Mouse (Mus musculus) embryonic facial prominence, embryonic 14.5 days (tissue): ENCODE data around the gene Kdm4b. TPM values are rescaled to one million over a fixed set of nuclear protein-coding genes. Genes with fewer than 3 reads are reported as not detected.

Experiments used
- ATAC-seq: fragments of 200-750 bp; cut with Nextera tagmentation; 2 replicates; pipeline ENCODE4 v1.8.0; 2017; ENCODE audit warnings: low read depth, moderate number of reproducible peaks, moderate TSS enrichment
- DNase-seq: peaks from one replicate; pipeline ENCODE4 v3.0.0-alpha.2; 2015; ENCODE audit warnings: low spot score
- H3K27ac ChIP-seq: fragments of 300-500 bp; sonication (generic); replicated peaks from 2 replicates; pipeline ENCODE4 v1.5.1; 2014; ENCODE audit warnings: low read depth, mild to moderate bottlenecking, low read length, moderate library complexity
- H3K27me3 ChIP-seq: fragments of 300-500 bp; sonication (generic); replicated peaks from 2 replicates; pipeline ENCODE4 v1.6.1; 2014; ENCODE audit warnings: low read length; ENCODE audit not compliant: control insufficient read depth, insufficient read depth
- H3K36me3 ChIP-seq: fragments of 300-500 bp; sonication (generic); 2 replicates; pipeline ENCODE4 v1.6.1; 2014; ENCODE audit warnings: low read length, mixed read lengths; ENCODE audit not compliant: control insufficient read depth, insufficient read depth
- H3K4me1 ChIP-seq: fragments of 300-500 bp; sonication (generic); 2 replicates; pipeline ENCODE4 v1.6.1; 2014; ENCODE audit warnings: antibody characterized with exemption, low read length; ENCODE audit not compliant: control insufficient read depth, insufficient read depth
- H3K4me2 ChIP-seq: fragments of 300-500 bp; sonication (generic); 2 replicates; pipeline ENCODE4 v1.6.1; 2014; ENCODE audit warnings: low read depth, mild to moderate bottlenecking, low read length, moderate library complexity, mixed read lengths
- H3K4me3 ChIP-seq: fragments of 300-500 bp; sonication (generic); 2 replicates; pipeline ENCODE4 v1.5.1; 2014; ENCODE audit warnings: low read depth, mild to moderate bottlenecking, low read length
- H3K9ac ChIP-seq: fragments of 300-500 bp; sonication (generic); 2 replicates; pipeline ENCODE4 v1.6.1; 2014; ENCODE audit warnings: low read depth, mild to moderate bottlenecking, low read length, moderate library complexity, mixed read lengths
- H3K9me3 ChIP-seq: fragments of 300-500 bp; sonication (generic); 2 replicates; pipeline ENCODE4 v1.6.1; 2016; ENCODE audit warnings: low read length; ENCODE audit not compliant: control insufficient read depth
- WGBS: fragments of 180-500 bp; shearing (Covaris S2); extraction: QIAGEN DNeasy Blood & Tissue Kit; methylation state at CpG from one replicate; pipeline ENCODE4 v1.1.7; 2014; 5-methylcytosine and 5-hydroxymethylcytosine counted together
- polyA plus RNA-seq: library from polyadenylated mRNA; unstranded; fragments of >200 nt; fragmentation: Nextera tagmentation; extraction: Ambion mirVana; gene quantifications from 2 replicates; pipeline ENCODE4 v1.2.1, GENCODE M21; 2014

Gene Kdm4b
- 29.1 and 32.3 TPM in 2 replicates for polyA plus RNA-seq

- Histone ChIP-seq H3K27me3 (no peaks in the 10 kb centered on the region), H3K27ac (peak within 1 kb of the TSS; percentile 89), H3K36me3 (peaks cover 15% of the 10 kb centered on the region), H3K9me3 (no peaks in the 10 kb centered on the region), H3K4me3 (peak within 1 kb of the TSS; percentile 90), H3K9ac (peak within 1 kb of the TSS; percentile 88), H3K4me2 (peak within 1 kb of the TSS; percentile 96), H3K4me1 (peaks cover 17% of the 10 kb centered on the region)
- ATAC-seq (peak; percentile 99), DNase-seq (peak; percentile 100)
- WGBS, result under 1% methylated on average over 34 of the region's 57 CpGs
These were observed at the start of gene Kdm4b for GRCm38 (mm10) chr17:56325450-56326152. Gene Kdm4b, plus strand, starts transcription at chr17:56326062.

GRCm38 (mm10) chr17:56276643-56277566, 49.0 kb upstream of the Kdm4b start, which contains the start of gene Ticam1:
Gene Ticam1, minus strand, starts transcription at chr17:56276786.
- ATAC-seq, result peak; percentile 95
- Histone ChIP-seq H3K27me3 (no peaks in the 10 kb centered on the region), H3K9ac (peak within 1 kb of the TSS; percentile 74), H3K4me2 (peak within 1 kb of the TSS; percentile 73), H3K4me3 (peak within 1 kb of the TSS; percentile 52), H3K9me3 (no peaks in the 10 kb centered on the region), H3K4me1 (0 out of 2 replicates have a peak, but pooled peaks cover 5% of the 10 kb centered on the region), H3K36me3 (peaks cover 41% of the 10 kb centered on the region), H3K27ac (peak within 1 kb of the TSS; percentile 91)
- peak; percentile 98 for DNase-seq
- 7% methylated on average over 11 of the region's 21 CpGs for WGBS

GRCm38 (mm10) chr17:56277567-56277893, 48.3 kb upstream of the Kdm4b start:
- DNase-seq (no peak), ATAC-seq (no peak)
- 0 out of 2 replicates have a peak, but pooled peaks cover 5% of the 10 kb centered on the region for H3K4me1 ChIP-seq
- peak overlapping the region; percentile 91 for H3K27ac ChIP-seq
- peak overlapping the region; percentile 52; the same call in 1 of the 2 replicates for H3K4me3 ChIP-seq
- no peaks in the 10 kb centered on the region for H3K9me3 ChIP-seq
- peak overlapping the region; percentile 73 for H3K4me2 ChIP-seq
- no peaks in the 10 kb centered on the region for H3K27me3 ChIP-seq
- WGBS, result 47% methylated on average over 2 of the region's 2 CpGs
- peaks cover 42% of the 10 kb centered on the region for H3K36me3 ChIP-seq
- H3K9ac ChIP-seq, result peak overlapping the region; percentile 74; the same call in 1 of the 2 replicates

GRCm38 (mm10) chr17:56278340-56278739, 47.5 kb upstream of the Kdm4b start:
- Histone ChIP-seq H3K27ac (no peak overlapping the region; the same call in 1 of the 2 replicates), H3K4me1 (0 out of 2 replicates have a peak, but pooled peaks cover 5% of the 10 kb centered on the region), H3K9me3 (no peaks in the 10 kb centered on the region), H3K4me2 (no peak overlapping the region), H3K27me3 (no peaks in the 10 kb centered on the region), H3K4me3 (no peak overlapping the region), H3K9ac (no peak overlapping the region), H3K36me3 (peaks cover 49% of the 10 kb centered on the region)
- WGBS, result 92% methylated on average over 5 of the region's 5 CpGs
- DNase-seq (no peak), ATAC-seq (no peak)

- Histone ChIP-seq H3K27ac (no peak overlapping the region), H3K36me3 (peaks cover 62% of the 10 kb centered on the region), H3K9me3 (no peaks in the 10 kb centered on the region), H3K4me3 (no peak overlapping the region), H3K4me2 (no peak overlapping the region), H3K9ac (no peak overlapping the region), H3K4me1 (0 out of 2 replicates have a peak, but pooled peaks cover 5% of the 10 kb centered on the region), H3K27me3 (no peaks in the 10 kb centered on the region)
- WGBS, result 82% methylated on average over 10 of the region's 12 CpGs
- DNase-seq (no peak), ATAC-seq (no peak)
These were observed 46.2 kb upstream of the Kdm4b start for GRCm38 (mm10) chr17:56279481-56280155.

- H3K9ac ChIP-seq, result no peak overlapping the region
- H3K27me3 ChIP-seq, result no peaks in the 10 kb centered on the region
- H3K4me2 ChIP-seq, result no peak overlapping the region
- WGBS, result 88% methylated on average over 12 of the region's 12 CpGs
- DNase-seq, result no peak
- H3K36me3 ChIP-seq, result peaks cover 78% of the 10 kb centered on the region
- no peaks in the 10 kb centered on the region for H3K9me3 ChIP-seq
- H3K4me1 ChIP-seq, result 0 out of 2 replicates have a peak, but pooled peaks cover 5% of the 10 kb centered on the region
- H3K4me3 ChIP-seq, result no peak overlapping the region
- no peak overlapping the region for H3K27ac ChIP-seq
- no peak for ATAC-seq
These were observed 44.7 kb upstream of the Kdm4b start for GRCm38 (mm10) chr17:56281193-56281592.

GRCm38 (mm10) chr17:56282802-56283201, 43.1 kb upstream of the Kdm4b start:
- H3K36me3 ChIP-seq, result peaks cover 87% of the 10 kb centered on the region
- no peak overlapping the region for H3K9ac ChIP-seq
- ATAC-seq (no peak), DNase-seq (no peak)
- no peaks in the 10 kb centered on the region for H3K9me3 ChIP-seq
- H3K27me3 ChIP-seq, result no peaks in the 10 kb centered on the region
- no peak overlapping the region for H3K4me2 ChIP-seq
- peaks cover 3% of the 10 kb centered on the region; the same call in 1 of the 2 replicates for H3K4me1 ChIP-seq
- no peak overlapping the region for H3K27ac ChIP-seq
- H3K4me3 ChIP-seq, result no peak overlapping the region
- 74% methylated on average over 4 of the region's 4 CpGs for WGBS

- Histone ChIP-seq H3K27me3 (no peaks in the 10 kb centered on the region), H3K9me3 (no peaks in the 10 kb centered on the region), H3K27ac (no peak overlapping the region), H3K9ac (no peak overlapping the region), H3K4me2 (no peak overlapping the region), H3K4me3 (no peak overlapping the region), H3K4me1 (peaks cover 7% of the 10 kb centered on the region; the same call in 1 of the 2 replicates), H3K36me3 (peaks cover 82% of the 10 kb centered on the region)
- 94% methylated on average over 8 of the region's 8 CpGs for WGBS
- ATAC-seq, result no peak
- DNase-seq, result no peak
These were observed 42.5 kb upstream of the Kdm4b start for GRCm38 (mm10) chr17:56283316-56283715.
